Mouse (Mus musculus) ovary, adult 10 weeks (tissue): Measurements from ENCODE around the gene Pmepa1. TPM values are rescaled to one million over a fixed set of nuclear protein-coding genes. Genes with fewer than 3 reads are reported as not detected.

Experiments used
- polyA plus RNA-seq: library from polyadenylated mRNA; stranded (reverse); fragments of 350-450 nt; fragmentation: Illumina TruSeq; extraction: RNeasy Lipid Tissue Mini Kit (QIAGEN cat#74804); gene quantifications from one replicate; pipeline ENCODE4 v1.2.3, GENCODE M21; 2014

Pmepa1 gene
- polyA plus RNA-seq, result 18.8 TPM

DNA sequence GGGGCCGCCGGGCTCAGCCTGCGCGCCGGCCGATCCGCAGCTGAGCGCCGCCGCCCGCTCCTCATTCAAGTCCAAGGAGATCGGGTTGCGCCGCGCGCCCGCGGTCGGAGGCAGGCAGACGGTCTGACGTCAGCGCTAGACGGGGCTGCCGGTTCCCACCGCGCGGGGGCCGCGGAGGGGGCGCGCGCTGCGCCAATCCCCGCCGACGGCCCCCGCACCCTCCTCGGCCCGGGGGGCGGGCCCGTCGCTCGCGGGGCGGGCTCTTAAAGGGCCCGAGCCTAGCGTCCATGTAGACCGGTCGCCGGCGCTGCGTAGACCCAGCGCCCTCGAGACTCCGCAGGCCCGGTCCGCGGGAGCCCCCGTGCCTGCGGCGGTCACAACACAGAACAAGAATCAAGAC lies at the start of gene Pmepa1:
Pmepa1 (minus strand) TSS at position 125 of the 400 bp plus-strand sequence.

DNA sequence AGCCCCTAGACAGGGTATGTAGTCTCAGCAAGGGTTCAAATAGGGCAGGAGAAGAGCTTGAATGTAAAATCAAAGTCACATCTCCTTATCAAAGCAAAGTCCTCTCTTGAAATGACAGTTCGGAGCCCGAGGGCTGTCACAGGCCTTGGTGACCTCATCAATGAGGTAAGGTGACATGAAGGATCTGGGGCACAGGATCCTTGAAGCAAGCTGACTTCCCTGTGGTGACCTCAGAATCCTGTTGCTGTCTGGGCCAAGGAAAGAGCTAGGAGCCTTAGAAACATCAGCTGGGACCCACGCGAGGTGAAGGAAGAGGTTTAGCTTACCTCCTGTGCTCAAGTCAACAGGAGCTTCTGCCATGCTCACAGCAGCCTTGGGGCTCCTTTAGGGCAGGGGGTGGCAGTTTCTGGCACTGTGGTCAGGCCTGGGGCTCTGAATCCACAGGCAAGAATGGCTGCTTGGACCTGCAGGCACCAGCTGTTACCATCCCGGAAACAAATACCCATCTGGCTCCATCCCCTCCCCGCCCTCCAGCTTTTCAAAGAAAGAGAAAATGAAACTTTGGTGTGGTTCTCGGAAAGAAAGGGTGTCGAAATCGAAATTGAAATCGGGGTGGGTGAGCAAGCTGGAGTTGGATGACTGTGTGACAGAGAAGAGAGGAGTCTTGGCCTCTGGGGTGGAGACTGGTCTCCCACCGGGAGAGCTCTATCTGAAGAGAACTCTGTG lies 57.8 kb downstream of the Pmepa1 start, which contains the start of gene Zbp1:
Zbp1 (minus strand) TSS at position 508 of the 726 bp plus-strand sequence.

Other genes with a start within 250 kb of the Pmepa1 start
- gene Ctcfl, start 157.0 kb downstream of the Pmepa1 start, polyA plus RNA-seq, result not detected
- gene Pck1, start 123.5 kb downstream of the Pmepa1 start, polyA plus RNA-seq, result 3.6 TPM
- gene Zbp1, start 57.6 kb downstream of the Pmepa1 start, polyA plus RNA-seq, result 1.7 TPM
- not detected for gene 1700021F07Rik, start 246.1 kb upstream of the Pmepa1 start, polyA plus RNA-seq